Mouse (Mus musculus): Measurements from ENCODE around the gene Stpg3.

The Stpg3 gene

DNA sequence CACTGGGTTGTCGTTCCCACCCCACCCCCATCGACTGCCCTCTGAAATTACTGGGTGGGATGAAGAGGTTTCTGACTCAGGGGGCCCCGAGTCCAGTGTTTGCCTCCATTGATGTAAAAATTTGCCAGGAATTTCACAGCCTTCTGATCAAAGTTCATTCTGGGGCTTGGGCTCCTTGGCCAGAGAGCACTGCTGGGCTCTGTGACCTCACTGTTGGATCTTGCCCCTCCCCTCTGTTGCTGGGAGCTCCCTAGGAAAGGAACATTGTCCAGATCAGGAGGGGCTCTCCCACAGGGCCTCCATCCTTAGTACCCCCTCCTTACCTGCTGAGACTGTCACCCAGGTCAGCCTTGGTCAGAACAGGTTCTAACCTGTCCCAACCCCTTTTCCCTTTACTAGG lies at the start of gene Stpg3:
TSS of gene Stpg3 (minus strand) at position 194 of the 400 bp plus-strand sequence.
- in situ Hi-C loops (cut with MboI, MseI) = no loop called here

- in situ Hi-C loops (cut with MboI, MseI) = loop anchor here (25.0 kb wide), 1 partner anchor 876 kb away; no protein-coding TSS in a partner anchor
Measured at GRCm38 (mm10) chr2:25263623-25264285, 49.3 kb upstream of the Stpg3 start.

- in situ Hi-C loops (cut with MboI, MseI) = loop anchor here (25.0 kb wide), 1 partner anchor 876 kb away; no protein-coding TSS in a partner anchor
Measured at GRCm38 (mm10) chr2:25262795-25263622, 48.6 kb upstream of the Stpg3 start.

DNA sequence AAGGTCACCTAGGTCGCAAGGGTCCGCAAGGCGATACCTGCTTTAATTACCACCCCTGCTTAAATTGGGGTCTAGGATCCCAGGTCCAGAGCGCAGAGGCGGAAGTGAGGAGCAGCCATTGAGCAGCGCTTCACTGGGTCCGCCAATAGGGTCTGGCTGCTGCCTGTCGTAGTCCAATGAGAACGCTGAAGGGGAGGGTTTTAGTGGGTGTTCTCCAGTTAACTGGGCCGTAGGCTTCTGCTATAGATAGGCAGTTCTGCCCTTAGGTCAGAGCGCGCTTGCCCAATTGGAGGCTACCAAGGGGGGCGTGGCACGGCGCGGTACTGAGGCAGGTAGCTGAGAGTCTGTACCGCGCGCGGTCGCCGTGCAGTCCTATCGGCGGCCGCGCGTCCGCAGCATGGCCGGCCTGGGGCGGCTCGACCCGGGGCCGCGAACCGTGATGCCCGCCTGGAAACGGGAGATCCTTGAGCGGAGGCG lies 47.9 kb upstream of the Stpg3 start, which contains the start of gene Tprn:
TSS of gene Tprn (plus strand) at position 328 of the 477 bp plus-strand sequence.
- in situ Hi-C loops (cut with MboI, MseI) = loop anchor here (25.0 kb wide), 1 partner anchor 875 kb away; no protein-coding TSS in a partner anchor

DNA sequence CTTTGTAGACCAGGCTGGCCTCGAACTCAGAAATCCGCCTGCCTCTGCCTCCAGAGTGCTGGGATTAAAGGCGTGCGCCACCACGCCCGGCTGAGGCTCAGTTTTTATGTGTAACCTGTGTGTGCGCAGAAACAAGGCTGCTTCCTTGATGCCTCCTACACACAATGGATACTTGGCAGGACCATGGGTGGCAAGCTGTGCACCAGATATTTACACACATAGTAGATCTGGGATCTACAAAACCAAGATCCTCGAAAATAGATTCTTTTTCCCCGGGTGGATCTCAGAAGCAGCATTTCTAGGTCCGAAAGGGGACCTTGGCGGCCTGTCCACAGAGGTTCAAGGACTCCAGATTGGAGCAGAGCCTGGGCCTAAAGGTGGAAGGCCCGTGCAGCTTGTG lies 47.4 kb upstream of the Stpg3 start:
- in situ Hi-C loops (cut with MboI, MseI) = loop anchor here (25.0 kb wide), 1 partner anchor 875 kb away; no protein-coding TSS in a partner anchor

DNA sequence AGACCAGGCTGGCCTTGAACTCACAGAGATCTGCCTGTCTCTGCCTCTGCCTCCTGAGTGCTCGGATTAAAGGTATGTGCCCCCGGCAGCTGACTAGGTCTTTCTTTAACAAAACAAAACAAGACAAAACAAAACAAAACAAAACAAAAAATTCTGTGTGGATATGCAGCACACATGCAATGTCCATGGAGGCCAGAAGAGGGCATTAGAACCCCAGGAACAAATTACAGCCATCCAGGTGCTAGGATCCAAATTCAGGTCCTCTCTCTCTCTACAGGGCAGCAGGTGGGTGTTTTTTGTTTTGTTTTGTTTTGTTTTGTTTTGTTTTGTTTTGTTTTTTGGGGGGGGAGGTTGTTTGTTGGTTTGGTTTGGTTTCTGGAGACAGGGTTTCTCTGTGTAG lies 44.5 kb upstream of the Stpg3 start:
- in situ Hi-C loops (cut with MboI, MseI) = loop anchor here (25.0 kb wide), 1 partner anchor 872 kb away; no protein-coding TSS in a partner anchor

GRCm38 (mm10) chr2:25257250-25257649 lies 42.8 kb upstream of the Stpg3 start:
- in situ Hi-C loops (cut with MboI, MseI) = loop anchor here (25.0 kb wide), 1 partner anchor 870 kb away; no protein-coding TSS in a partner anchor

GRCm38 (mm10) chr2:25256443-25257109 lies 42.1 kb upstream of the Stpg3 start:
- in situ Hi-C loops (cut with MboI, MseI) = loop anchor here (25.0 kb wide), 1 partner anchor 869 kb away; no protein-coding TSS in a partner anchor

- in situ Hi-C loops (cut with MboI, MseI) = loop anchor here (25.0 kb wide), 1 partner anchor 868 kb away; no protein-coding TSS in a partner anchor
Measured at GRCm38 (mm10) chr2:25255284-25255779, 40.9 kb upstream of the Stpg3 start, which contains the start of gene Tmem203. Gene Tmem203, plus strand, starts transcription at chr2:25255439.

- in situ Hi-C loops (cut with MboI, MseI) = loop anchor here (25.0 kb wide), 1 partner anchor 865 kb away; no protein-coding TSS in a partner anchor
Measured at GRCm38 (mm10) chr2:25252331-25252730, 37.9 kb upstream of the Stpg3 start.

DNA sequence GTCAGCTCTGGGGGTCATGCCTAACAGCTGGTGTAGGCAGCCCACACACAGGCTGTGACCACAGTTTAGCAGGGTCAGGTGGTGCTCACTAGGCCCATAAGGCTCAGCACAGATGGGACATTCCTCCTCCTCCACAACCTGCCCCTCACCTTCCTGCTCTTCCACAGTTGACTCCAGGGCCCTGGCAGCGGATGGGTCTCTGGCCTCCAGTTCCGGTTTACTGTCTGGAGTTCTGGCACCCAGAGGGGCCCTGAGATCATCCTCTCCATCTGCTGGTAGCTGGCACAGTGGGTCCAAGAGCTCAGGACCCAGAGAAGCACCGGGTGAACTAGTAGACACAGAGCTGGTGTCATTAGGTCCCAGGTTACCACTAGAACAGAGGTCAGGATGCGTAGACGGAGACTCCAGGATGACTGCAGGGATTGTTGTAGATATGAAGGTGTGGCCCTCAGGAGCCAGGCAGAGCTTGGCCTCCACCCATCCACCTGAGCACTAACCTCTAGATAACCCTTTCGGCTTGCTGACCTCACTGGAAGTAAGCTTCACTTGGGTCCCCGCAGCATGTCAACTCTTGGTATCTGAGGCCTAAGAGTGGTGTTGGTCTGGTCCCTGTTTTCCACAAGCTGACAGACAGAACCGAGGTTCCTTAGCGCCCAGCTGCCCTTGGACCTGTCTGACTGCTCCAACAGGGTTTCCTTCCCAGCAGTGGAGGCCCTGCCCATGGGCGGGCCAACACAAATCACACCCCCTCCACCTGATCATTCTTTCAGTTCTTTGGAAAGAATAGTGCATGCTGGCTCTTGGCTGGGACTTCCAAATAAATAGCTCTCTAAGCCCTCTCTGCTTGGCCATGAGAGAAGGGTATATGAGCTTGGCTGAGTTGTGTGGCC lies 32.0 kb upstream of the Stpg3 start, which contains the start of gene AL732309.1:
TSS of gene AL732309.1 (minus strand) at position 681 of the 890 bp plus-strand sequence.
- in situ Hi-C loops (cut with MboI, MseI) = no loop called here

DNA sequence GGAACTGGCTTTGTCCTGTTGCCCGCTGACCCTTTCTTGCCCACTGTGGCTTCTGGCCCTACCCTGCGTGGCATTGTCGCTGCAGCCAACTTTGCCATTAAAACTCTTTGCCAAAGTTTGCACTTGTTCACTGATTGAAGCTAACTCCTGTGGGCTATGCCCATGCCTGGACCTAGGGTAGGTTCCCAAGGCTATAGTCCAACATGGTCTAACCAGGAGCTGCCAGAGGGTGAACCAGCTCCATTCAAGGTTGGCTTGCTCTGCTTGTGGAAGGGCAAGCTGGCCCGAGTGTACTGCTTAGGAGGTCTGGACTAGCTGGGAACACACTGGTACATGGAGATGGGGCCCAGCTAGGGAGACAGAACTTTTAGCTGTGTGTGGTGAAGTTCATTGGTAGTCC lies 29.7 kb upstream of the Stpg3 start:
- in situ Hi-C loops (cut with MboI, MseI) = no loop called here

DNA sequence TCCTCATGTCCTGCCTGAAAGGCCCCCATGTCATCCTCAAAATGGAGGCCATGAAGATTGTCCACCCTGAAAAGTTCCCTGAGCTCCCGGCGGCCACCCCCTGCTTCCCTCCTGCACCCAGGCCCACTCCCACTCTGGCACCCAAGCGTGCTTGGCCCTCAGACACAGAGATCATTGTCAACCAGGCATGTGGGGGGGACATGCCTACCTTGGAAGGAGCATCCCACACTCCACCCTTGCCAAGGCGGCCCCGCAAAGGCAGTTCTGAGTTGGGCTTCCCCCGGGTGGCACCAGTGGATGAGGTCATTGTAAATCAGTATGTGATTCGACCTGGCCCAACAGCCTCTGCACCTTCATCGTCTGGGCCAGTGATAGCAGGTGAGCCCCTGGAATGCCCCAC lies 28.9 kb upstream of the Stpg3 start:
- in situ Hi-C loops (cut with MboI, MseI) = no loop called here

DNA sequence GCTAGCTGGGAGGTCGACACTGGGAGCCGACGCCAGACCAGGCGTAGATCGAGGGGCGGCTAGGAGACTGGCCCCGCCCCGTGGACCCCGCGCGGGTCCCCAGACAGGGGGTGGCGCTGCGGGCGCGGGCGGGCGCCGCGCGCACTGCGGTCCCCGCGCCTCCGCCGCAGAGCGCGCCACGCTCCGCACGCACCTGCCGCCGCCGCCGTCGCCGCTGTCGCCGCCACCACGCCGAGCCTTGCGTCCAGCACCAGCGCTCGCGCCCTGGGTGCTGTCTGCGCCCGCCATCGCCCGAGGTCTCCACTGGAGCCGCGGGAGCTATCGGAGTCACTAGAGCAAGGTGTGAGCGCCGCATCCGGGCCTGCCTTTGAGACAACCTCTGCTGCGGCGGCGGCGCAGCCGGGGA lies 27.7 kb upstream of the Stpg3 start, which contains the start of the genes Rnf208 and Cysrt1:
TSS of gene Rnf208 (plus strand) at position 155 of the 406 bp plus-strand sequence.
TSS of gene Cysrt1 (minus strand) at position 352 of the 406 bp plus-strand sequence.
- in situ Hi-C loops (cut with MboI, MseI) = no loop called here

GRCm38 (mm10) chr2:25241438-25241775 lies 27.0 kb upstream of the Stpg3 start:
- in situ Hi-C loops (cut with MboI, MseI) = no loop called here

- in situ Hi-C loops (cut with MboI, MseI) = no loop called here
Measured at GRCm38 (mm10) chr2:25240723-25241437, 26.4 kb upstream of the Stpg3 start.

DNA sequence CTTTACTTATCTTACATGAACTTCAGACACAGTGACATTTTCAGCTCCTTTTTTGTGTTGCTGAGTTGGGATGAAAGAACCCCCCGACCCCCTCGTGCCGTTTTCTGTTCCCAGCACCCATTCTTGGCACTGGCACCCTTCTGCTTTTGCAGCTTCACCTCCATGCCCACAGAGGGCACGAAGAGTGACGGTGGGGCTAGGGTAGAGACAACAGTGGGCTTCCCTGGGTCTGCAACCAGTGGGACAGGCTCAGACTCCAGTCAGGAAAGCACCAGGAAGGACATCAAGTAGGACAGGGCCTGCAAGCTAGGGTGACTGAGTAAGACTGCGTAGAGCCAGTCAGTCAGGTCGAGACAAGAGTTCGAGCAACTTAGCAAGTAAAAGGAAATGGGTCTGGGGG lies 25.9 kb upstream of the Stpg3 start:
- in situ Hi-C loops (cut with MboI, MseI) = no loop called here

- in situ Hi-C loops (cut with MboI, MseI) = no loop called here
Measured at GRCm38 (mm10) chr2:25239766-25240165, 25.3 kb upstream of the Stpg3 start.

GRCm38 (mm10) chr2:25238106-25238505 lies 23.7 kb upstream of the Stpg3 start:
- in situ Hi-C loops (cut with MboI, MseI) = no loop called here

Data from T-helper 2 cell (primary cell).